Mouse (Mus musculus) liver, embryonic 14.5 days (tissue): ENCODE results near the gene Gm10300.

Experiments used
- CTCF ChIP-seq: IDR thresholded peaks from 2 replicates; pipeline ENCODE4 v1.5.1; 2016; ENCODE audit warnings: antibody characterized with exemption, low read depth, control low read depth
- EP300 ChIP-seq: IDR thresholded peaks from 2 replicates; pipeline ENCODE4 v1.6.1; 2016; ENCODE audit warnings: antibody characterized with exemption, low read depth

DNA sequence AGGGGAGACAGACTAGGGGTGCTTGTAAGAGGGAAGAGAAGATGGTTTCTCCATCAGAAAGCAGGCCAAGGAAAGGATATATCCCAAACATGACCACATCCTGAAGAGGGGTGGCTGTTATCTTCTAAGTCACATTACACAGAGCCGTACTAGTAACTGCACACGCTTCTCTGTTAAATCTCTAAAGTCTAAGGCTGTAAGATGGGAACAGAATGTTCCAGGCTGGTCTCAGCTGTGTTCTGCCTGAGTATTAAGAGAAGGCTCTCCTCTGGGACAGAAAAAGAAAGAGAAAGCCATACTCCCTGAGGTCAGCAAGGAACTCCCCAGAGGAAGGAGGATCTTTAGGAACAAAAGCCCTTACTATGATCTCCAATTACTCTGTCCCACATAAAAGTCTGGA is 35.7 kb upstream of the Gm10300 start:
- TF ChIP-seq CTCF (no peak), EP300 (no peak)
